Mouse (Mus musculus) liver, postnatal 0 days (tissue): Measurements from ENCODE around the gene Csrp1. TPM values are rescaled to one million over a fixed set of nuclear protein-coding genes. Genes with fewer than 3 reads are reported as not detected.

Source experiments
- ATAC-seq: fragments of 200-750 bp; cut with Nextera tagmentation; 2 replicates; pipeline ENCODE4 v1.8.0; 2017; ENCODE audit warnings: mild to moderate bottlenecking, moderate library complexity
- DNase-seq: peaks from one replicate; pipeline ENCODE4 v3.0.0-alpha.2; 2016
- H3K27ac ChIP-seq: fragments of 300-500 bp; sonication (generic); 2 replicates; pipeline ENCODE4 v1.5.1; 2014; ENCODE audit warnings: antibody characterized with exemption, moderate library complexity, mild to moderate bottlenecking, low read depth
- H3K27me3 ChIP-seq: fragments of 300-500 bp; sonication (generic); 2 replicates; pipeline ENCODE4 v1.6.1; 2014; ENCODE audit warnings: low read length, control low read depth, mixed read lengths; ENCODE audit not compliant: insufficient read depth
- H3K36me3 ChIP-seq: fragments of 300-500 bp; sonication (generic); replicated peaks from 2 replicates; pipeline ENCODE4 v1.6.1; 2014; ENCODE audit warnings: mild to moderate bottlenecking, control low read depth, low read length, moderate library complexity, mixed read lengths; ENCODE audit not compliant: insufficient read depth
- H3K4me1 ChIP-seq: fragments of 300-500 bp; sonication (generic); 2 replicates; pipeline ENCODE4 v1.6.1; 2014; ENCODE audit warnings: antibody characterized with exemption, mild to moderate bottlenecking, control low read depth; ENCODE audit not compliant: insufficient read depth
- H3K4me2 ChIP-seq: fragments of 300-500 bp; sonication (generic); 2 replicates; pipeline ENCODE4 v1.6.1; 2014; ENCODE audit warnings: low read depth, mild to moderate bottlenecking, low read length, moderate library complexity, mixed read lengths
- H3K4me3 ChIP-seq: fragments of 300-500 bp; sonication (generic); 2 replicates; pipeline ENCODE4 v1.5.1; 2014; ENCODE audit warnings: low read depth, low read length
- H3K9ac ChIP-seq: fragments of 300-500 bp; sonication (generic); replicated peaks from 2 replicates; pipeline ENCODE4 v1.6.1; 2014; ENCODE audit warnings: mild to moderate bottlenecking, moderate library complexity
- H3K9me3 ChIP-seq: fragments of 300-500 bp; sonication (generic); 2 replicates; pipeline ENCODE4 v1.6.1; 2016; ENCODE audit warnings: mild to moderate bottlenecking, control low read depth, low read length, mixed read lengths
- CTCF ChIP-seq: sonication (generic); IDR thresholded peaks from 2 replicates; pipeline ENCODE4 v1.5.1; 2016; ENCODE audit warnings: antibody characterized with exemption, low read depth
- EP300 ChIP-seq: IDR thresholded peaks from 2 replicates; pipeline ENCODE4 v1.6.1; 2016; ENCODE audit warnings: antibody characterized with exemption, low read depth, mild to moderate bottlenecking
- WGBS: fragments of 180-500 bp; shearing (Covaris S2); extraction: QIAGEN DNeasy Blood & Tissue Kit; methylation state at CpG from one replicate; pipeline ENCODE4 v1.1.7; 2014; ENCODE audit not compliant: insufficient replicate concordance; 5-methylcytosine and 5-hydroxymethylcytosine counted together
- polyA plus RNA-seq: library from polyadenylated mRNA; unstranded; fragments of >200 nt; fragmentation: Nextera tagmentation; extraction: Ambion mirVana; gene quantifications from 2 replicates; pipeline ENCODE4 v1.2.1, GENCODE M21; 2015

Gene Csrp1
- polyA plus RNA-seq, 1 experiment from 2014 or later: 23.5 TPM

- Histone ChIP-seq H3K4me2 (no peak overlapping the region), H3K27me3 (no peaks in the 10 kb centered on the region), H3K9ac (no peak overlapping the region), H3K4me3 (no peak overlapping the region), H3K27ac (no peak overlapping the region), H3K4me1 (peaks cover 6% of the 10 kb centered on the region; the same call in 1 of the 2 replicates), H3K9me3 (no peaks in the 10 kb centered on the region), H3K36me3 (no peaks in the 10 kb centered on the region)
- 25% methylated on average over 7 of the region's 7 CpGs for WGBS
- no peak for DNase-seq
- no peak for ATAC-seq
- no peak for TF ChIP-seq CTCF
- TF ChIP-seq EP300: no peak
These were observed 8.7 kb upstream of the Csrp1 start for GRCm38 (mm10) chr1:135711126-135711525.

GRCm38 (mm10) chr1:135714028-135714815 is 5.6 kb upstream of the Csrp1 start:
- ATAC-seq (peak; percentile 37), DNase-seq (no peak)
- no peaks in the 10 kb centered on the region for H3K36me3 ChIP-seq
- peaks cover 6% of the 10 kb centered on the region; the same call in 1 of the 2 replicates for H3K4me1 ChIP-seq
- peak overlapping the region; percentile 16; the same call in 1 of the 2 replicates for H3K27ac ChIP-seq
- H3K4me3 ChIP-seq: no peak overlapping the region
- peak overlapping the region; percentile 27; the same call in 1 of the 2 replicates for H3K4me2 ChIP-seq
- TF ChIP-seq EP300: 0 out of 2 replicates have a peak, but pooled peaks have one; percentile 18
- TF ChIP-seq CTCF: no peak
- no peaks in the 10 kb centered on the region for H3K9me3 ChIP-seq
- no peaks in the 10 kb centered on the region for H3K27me3 ChIP-seq
- H3K9ac ChIP-seq: no peak overlapping the region
- 29% methylated on average over 9 of the region's 9 CpGs for WGBS

GRCm38 (mm10) chr1:135714901-135715609 is 4.8 kb upstream of the Csrp1 start:
- ATAC-seq: peak; percentile 59

GRCm38 (mm10) chr1:135719486-135719885 is 375 bp upstream of the Csrp1 start:
- DNase-seq: peak; percentile 76
- Histone ChIP-seq H3K9ac (no peak overlapping the region), H3K36me3 (no peaks in the 10 kb centered on the region), H3K27ac (no peak overlapping the region), H3K9me3 (no peaks in the 10 kb centered on the region), H3K27me3 (no peaks in the 10 kb centered on the region), H3K4me3 (no peak overlapping the region), H3K4me2 (no peak overlapping the region), H3K4me1 (peaks cover 4% of the 10 kb centered on the region; the same call in 1 of the 2 replicates)
- TF ChIP-seq CTCF (peak; percentile 88), EP300 (0 out of 2 replicates have a peak, but pooled peaks have one; percentile 8)
- 12% methylated on average over 9 of the region's 9 CpGs for WGBS
- peak; percentile 62 for ATAC-seq

More at GRCm38 (mm10) chr1:135714901-135715609, 4.8 kb upstream of the Csrp1 start:
- WGBS: 31% methylated on average over 3 of the region's 3 CpGs
- Histone ChIP-seq H3K4me1 (peaks cover 6% of the 10 kb centered on the region; the same call in 1 of the 2 replicates), H3K9ac (no peak overlapping the region), H3K9me3 (no peaks in the 10 kb centered on the region), H3K27ac (peak overlapping the region; percentile 16; the same call in 1 of the 2 replicates), H3K36me3 (no peaks in the 10 kb centered on the region), H3K4me3 (no peak overlapping the region), H3K27me3 (no peaks in the 10 kb centered on the region), H3K4me2 (no peak overlapping the region)
- TF ChIP-seq EP300 (peak; percentile 61), CTCF (no peak)
- no peak for DNase-seq

GRCm38 (mm10) chr1:135723016-135723415 is 3.2 kb downstream of the Csrp1 start:
- H3K9ac ChIP-seq: no peak overlapping the region
- H3K27ac ChIP-seq: no peak overlapping the region
- no peak overlapping the region for H3K4me2 ChIP-seq
- peaks cover 3% of the 10 kb centered on the region for H3K4me1 ChIP-seq
- 0 out of 2 replicates have a peak, but pooled peaks have one; percentile 28 for ATAC-seq
- 71% methylated on average over 1 of the region's 1 CpGs for WGBS
- DNase-seq: no peak
- H3K9me3 ChIP-seq: no peaks in the 10 kb centered on the region
- no peak overlapping the region for H3K4me3 ChIP-seq
- H3K36me3 ChIP-seq: no peaks in the 10 kb centered on the region
- no peaks in the 10 kb centered on the region for H3K27me3 ChIP-seq
- no peak for TF ChIP-seq CTCF
- no peak for TF ChIP-seq EP300

- Histone ChIP-seq H3K4me2 (no peak overlapping the region), H3K4me1 (peaks cover 9% of the 10 kb centered on the region), H3K27ac (no peak overlapping the region), H3K9ac (no peak overlapping the region), H3K4me3 (no peak overlapping the region), H3K9me3 (no peaks in the 10 kb centered on the region), H3K36me3 (no peaks in the 10 kb centered on the region), H3K27me3 (no peaks in the 10 kb centered on the region)
- DNase-seq: no peak
- ATAC-seq: no peak
- TF ChIP-seq EP300 (no peak), CTCF (no peak)
- WGBS: 69% methylated on average over 4 of the region's 4 CpGs
These were observed 4.3 kb downstream of the Csrp1 start for GRCm38 (mm10) chr1:135724134-135724533.
